Mouse (Mus musculus) thymus, postnatal 14 days (tissue): Measurements from ENCODE around the gene Trafd1.

ENCODE experiments used
- DNase-seq: peaks from one replicate; pipeline ENCODE4 v3.0.0; 2021

Gene Trafd1

GRCm38 (mm10) chr5:121329333-121330058, 55.9 kb downstream of the Trafd1 start:
- DNase-seq, result no peak

- DNase-seq, result no peak
These were observed 59.2 kb downstream of the Trafd1 start for GRCm38 (mm10) chr5:121326079-121326805.
